ENCODE assay signal across 28 mouse cellular contexts in the genomic region with DNA sequence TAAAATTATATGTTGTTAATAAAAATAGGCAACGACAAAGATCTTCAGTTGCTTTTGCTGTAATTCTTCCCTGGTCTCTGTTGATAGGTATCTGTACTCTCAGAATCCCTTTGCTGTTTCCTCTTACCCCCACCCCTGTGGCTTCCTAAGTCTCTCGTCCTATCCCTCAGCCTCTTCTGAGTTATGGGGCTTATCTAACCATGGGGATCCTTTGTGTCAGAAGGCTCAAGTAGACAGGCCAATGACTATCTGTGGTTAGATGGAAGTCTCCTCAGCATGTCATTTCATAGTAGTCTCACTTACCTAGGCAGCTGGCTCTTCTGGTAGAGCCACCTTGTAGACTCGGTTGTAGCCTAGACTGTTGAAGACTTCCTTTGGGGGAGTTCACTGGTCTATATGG. TPM values are rescaled to one million over a fixed set of nuclear protein-coding genes. Genes with fewer than 3 reads are reported as not detected.
"Had no signal": no experiment of that assay in that cellular context is flagged by ENCODE, and none has a peak within 500 bp of the region (broad histone marks: within the 10 kb centered on the region; RNA-seq: fewer than 3 reads in every experiment).

No protein-coding gene starts in this region.

- H3K9me3 ChIP-seq: limb, embryonic 10.5 days; limb, embryonic 12.5 days; limb, embryonic 13.5 days; limb, embryonic 15.5 days; liver, embryonic 12.5 days; liver, embryonic 13.5 days; liver, embryonic 15.5 days; lung, embryonic 15.5 days; megakaryocyte, embryonic 14.5 days; midbrain, embryonic 10.5 days; midbrain, embryonic 12.5 days; midbrain, embryonic 13.5 days; midbrain, embryonic 15.5 days; neural tube, embryonic 12.5 days had no signal

- H3K36me3 ChIP-seq: limb, embryonic 10.5 days; limb, embryonic 12.5 days; limb, embryonic 13.5 days; limb, embryonic 15.5 days; liver, embryonic 12.5 days; liver, embryonic 13.5 days; liver, embryonic 15.5 days; lung, embryonic 15.5 days; midbrain, embryonic 15.5 days had no signal

- DNase-seq: left cerebral cortex, postnatal 4 days; liver; liver, embryonic 13.5 days; liver, postnatal 0 days; lung, adult 18-20 months; lung, adult 2 months; lung, embryonic 14.5 days; lung, postnatal 10 days; lung, postnatal 14 days; lung, postnatal 36 days; lung, postnatal 4 days; midbrain, embryonic 14.5 days had no signal

- H3K4me3 ChIP-seq: limb, embryonic 10.5 days; limb, embryonic 12.5 days; limb, embryonic 13.5 days; limb, embryonic 15.5 days; liver, embryonic 12.5 days; liver, embryonic 13.5 days; liver, embryonic 15.5 days; lung, embryonic 15.5 days; megakaryocyte, embryonic 14.5 days; midbrain, embryonic 10.5 days; midbrain, embryonic 12.5 days; midbrain, embryonic 13.5 days; midbrain, embryonic 15.5 days; myocyte; neural tube, embryonic 12.5 days had no signal

- H3K4me1 ChIP-seq: limb, embryonic 10.5 days; limb, embryonic 12.5 days; limb, embryonic 13.5 days; limb, embryonic 15.5 days; liver, embryonic 12.5 days; liver, embryonic 13.5 days; liver, embryonic 15.5 days; lung, embryonic 15.5 days; midbrain, embryonic 10.5 days; midbrain, embryonic 12.5 days; midbrain, embryonic 13.5 days; midbrain, embryonic 15.5 days; neural tube, embryonic 12.5 days had no signal

- H3K27ac ChIP-seq: limb, embryonic 10.5 days; limb, embryonic 12.5 days; limb, embryonic 13.5 days; limb, embryonic 15.5 days; liver, embryonic 12.5 days; liver, embryonic 13.5 days; liver, embryonic 14.5 days; liver, embryonic 15.5 days; lung, embryonic 15.5 days; macrophage; midbrain, embryonic 10.5 days; midbrain, embryonic 12.5 days; midbrain, embryonic 13.5 days; midbrain, embryonic 15.5 days; neural tube, embryonic 12.5 days had no signal

- H3K27me3 ChIP-seq: limb, embryonic 12.5 days; limb, embryonic 13.5 days; limb, embryonic 15.5 days; liver, embryonic 12.5 days; liver, embryonic 13.5 days; liver, embryonic 15.5 days; lung, embryonic 15.5 days; midbrain, embryonic 12.5 days; midbrain, embryonic 13.5 days; midbrain, embryonic 15.5 days; neural tube, embryonic 12.5 days had no signal

- H3K9ac ChIP-seq: limb, embryonic 12.5 days; limb, embryonic 13.5 days; limb, embryonic 15.5 days; liver, embryonic 12.5 days; liver, embryonic 13.5 days; liver, embryonic 14.5 days; liver, embryonic 15.5 days; liver, postnatal 0 days; lung, embryonic 14.5 days; lung, embryonic 15.5 days; midbrain, embryonic 12.5 days; midbrain, embryonic 13.5 days; midbrain, embryonic 15.5 days; neural tube, embryonic 12.5 days had no signal

RNA-seq across cellular contexts. Expression of a gene that starts 35.1 kb away (rescaled TPM):
- polyA plus RNA-seq: myocyte had no signal
